Mouse (Mus musculus): Measurements from ENCODE around the gene Spats1.
"Not testable (repeated sequence)": the region's sequence is repeated elsewhere in the genome, so short reads cannot be mapped to it uniquely, and the experiment has no call there.

Gene Spats1

DNA sequence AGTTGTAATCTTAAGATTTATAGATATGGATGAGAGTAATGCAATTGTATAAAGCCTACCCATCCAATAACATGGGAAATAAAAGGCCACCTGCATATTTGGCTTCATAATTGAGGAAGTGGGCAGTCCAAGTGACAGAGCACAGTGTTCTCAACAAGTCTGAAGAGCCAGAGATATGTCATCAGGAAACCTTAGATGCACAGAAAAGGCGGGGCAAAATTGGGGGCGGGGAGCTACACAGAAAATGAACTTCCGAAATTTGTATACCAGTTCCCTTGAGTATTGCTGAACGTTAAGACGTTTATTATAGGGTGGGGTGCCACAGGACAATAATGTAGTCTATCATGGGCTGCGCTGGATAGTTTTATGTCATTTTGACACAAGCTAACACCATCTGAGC, 25.1 kb downstream of the Spats1 start:
- no peak for DNase-seq (ENCODE audit: extremely low spot score, low spot score)

DNA sequence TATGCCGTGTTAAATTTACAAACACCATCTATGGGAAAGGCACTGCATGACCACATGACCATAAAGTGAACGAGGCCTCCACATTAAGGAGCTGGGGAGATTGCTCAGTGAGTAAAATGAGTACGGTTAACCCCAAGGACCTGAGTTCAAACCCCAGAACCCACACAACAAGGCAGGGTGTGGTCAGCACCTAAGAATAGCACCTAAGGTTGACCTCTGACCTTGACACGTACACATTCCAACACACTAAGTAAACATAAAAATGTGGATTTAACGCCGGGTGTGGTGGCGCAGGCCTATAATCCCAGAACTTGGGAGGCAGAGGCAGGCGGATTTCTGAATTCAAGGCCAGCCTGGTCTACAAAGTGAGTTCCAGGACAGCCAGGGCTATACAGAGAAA, 25.6 kb downstream of the Spats1 start:
- no peak for DNase-seq (ENCODE audit: extremely low spot score, low spot score)

DNA sequence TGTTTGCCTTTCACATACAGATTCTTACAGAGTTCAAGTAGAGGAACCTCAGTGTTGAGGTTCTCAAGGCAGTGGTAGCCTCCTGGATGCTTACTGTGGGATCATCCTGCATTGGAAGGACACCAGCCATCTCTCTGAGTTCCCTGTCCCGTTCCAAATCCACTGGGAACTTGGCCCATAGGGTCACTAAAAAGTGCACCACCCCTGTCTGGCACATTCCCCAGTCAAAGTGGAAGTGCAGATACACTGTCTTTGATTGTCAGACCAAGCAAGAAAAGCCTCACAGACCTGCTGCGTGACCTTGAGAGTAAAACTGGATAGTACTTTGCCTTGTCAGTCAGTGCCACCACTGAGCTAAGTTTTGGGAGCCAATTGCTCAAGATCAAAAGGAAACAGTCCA, 28.2 kb downstream of the Spats1 start:
- DNase-seq (ENCODE audit: extremely low spot score, low spot score): no peak

DNA sequence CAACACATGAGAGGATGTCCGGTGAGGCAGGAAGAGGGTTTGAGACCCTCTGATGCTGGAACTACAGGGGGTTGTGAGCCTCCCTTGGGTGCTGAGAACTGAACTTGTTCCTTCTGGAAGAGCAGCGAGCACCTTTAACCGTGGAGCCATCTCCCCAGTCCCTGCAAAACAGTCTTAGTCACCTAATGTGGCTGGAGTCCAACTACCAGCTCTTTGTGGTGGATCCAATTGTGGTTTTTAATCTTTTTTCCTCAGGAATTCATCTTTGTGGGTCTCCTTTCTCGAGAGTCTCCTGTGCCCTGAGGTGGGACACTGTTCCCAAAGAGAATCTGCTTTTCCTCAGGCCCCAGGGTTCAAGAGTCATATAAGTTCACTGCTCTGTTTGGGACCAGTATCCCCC, 29.3 kb downstream of the Spats1 start:
- no peak for DNase-seq (ENCODE audit: extremely low spot score, low spot score)

DNA sequence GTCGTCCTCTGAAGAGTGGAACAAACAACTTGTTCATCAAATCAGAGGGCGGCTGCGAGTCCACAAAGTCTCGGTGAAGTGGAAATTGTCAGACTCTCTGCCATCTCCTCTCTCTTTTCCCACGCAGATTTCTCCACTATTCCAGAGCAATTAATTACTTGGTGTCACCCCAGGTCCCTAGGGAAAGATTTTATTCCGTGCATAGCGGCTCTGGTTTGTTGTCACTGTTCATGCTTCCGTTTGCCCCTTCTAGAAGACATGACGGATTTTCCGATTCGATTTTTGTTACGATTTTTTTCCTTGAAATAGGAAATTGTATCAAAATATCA, 41.0 kb downstream of the Spats1 start:
- DNase-seq (ENCODE audit: extremely low spot score, low spot score): no peak

DNA sequence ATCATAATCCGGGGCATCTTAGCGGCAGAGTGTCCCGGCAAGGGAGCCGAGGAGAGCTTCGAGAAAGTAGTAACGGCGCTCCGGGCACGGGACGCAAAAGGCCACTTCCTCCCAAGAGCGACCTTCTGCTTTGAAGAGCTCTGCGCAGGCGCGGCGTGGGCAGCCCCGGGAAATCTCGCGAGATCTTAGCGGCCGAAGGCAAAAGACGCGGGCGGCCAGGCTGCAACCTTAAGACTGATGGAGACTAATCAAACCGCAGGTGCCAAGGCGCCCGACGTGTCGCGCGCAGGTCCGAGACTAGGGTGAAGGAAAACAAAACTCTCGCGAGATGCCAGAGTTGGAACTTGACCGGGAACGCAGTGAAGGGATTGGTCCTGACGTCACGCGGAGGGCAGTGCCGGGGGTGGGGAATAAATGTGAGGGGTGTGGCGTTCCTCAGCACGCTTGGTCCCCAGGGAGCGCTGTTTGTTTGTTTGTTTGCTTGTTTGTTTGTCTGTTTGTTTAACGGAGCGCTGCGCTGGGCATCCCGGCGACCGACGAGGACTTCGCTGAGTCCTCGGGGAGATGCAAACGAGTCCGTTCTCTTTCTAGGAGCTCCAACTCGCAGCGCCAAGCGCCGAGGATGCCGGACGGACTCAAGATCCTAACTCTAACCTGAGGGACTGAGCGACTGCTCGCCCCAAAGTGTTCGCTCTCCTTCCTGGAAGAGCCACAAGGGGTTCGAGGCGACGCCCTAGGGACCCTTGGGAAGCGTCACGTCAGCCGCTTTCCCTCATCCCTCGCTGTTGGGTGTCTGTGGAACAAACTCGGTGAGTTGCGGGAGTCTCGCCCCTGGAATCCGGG, 41.6 kb downstream of the Spats1 start, which contains the start of gene Cdc5l:
Gene Cdc5l (minus strand): TSS at position 319 of the 843 bp plus-strand sequence.
- peak; percentile 95 for DNase-seq (ENCODE audit: extremely low spot score, low spot score)

DNA sequence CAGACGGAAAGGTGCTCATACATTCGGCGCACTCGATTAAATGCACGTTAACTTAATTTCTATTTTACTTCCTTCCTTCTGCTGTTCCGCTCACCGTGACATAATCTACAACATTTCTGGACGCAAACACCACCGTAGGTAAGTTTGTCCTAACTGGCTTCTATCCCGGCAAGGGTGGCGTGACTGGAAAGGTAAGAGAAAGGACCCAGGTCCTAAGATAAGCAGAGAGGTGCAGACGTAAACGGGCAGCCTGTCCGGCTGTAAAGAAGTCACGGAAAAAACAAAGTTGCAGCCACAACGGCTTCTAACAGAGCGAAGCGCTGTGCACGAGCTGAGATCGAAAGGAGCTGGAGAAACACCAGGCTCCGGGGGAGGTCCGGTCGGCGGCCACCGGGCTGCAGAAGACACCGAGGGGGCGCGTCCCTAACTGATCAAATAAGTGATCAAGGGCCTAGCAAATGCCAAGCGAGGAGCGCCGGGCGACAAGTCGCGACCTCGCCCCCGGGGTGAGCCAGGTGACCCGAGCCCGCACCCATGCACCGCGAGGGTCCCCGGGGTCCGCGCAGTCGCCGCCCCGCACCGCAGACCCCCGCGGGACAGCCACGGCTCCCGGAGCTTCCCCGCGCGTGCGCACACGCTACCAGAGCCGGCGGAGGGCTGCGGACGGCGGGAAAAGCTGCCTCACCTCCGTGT, 42.4 kb downstream of the Spats1 start:
- no peak for DNase-seq (ENCODE audit: extremely low spot score, low spot score)

DNA sequence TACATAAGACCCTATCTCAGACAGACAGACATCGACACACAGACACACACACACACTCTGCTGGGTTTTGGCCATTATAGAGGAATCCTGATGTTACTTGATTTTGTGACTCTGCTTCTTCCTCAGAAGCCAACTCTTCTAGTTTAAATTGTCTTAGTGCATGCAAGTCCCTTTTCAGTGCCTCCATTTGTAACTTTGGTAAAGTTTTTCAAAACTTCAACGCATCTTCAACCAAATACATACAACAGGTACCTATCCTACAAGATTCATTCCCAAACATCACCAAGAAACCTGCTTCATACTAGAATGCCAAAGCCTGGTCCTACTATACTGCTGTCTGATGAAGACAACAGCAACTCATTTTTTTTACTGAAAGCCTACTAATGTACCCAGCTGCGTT, 43.2 kb downstream of the Spats1 start:
- DNase-seq (ENCODE audit: extremely low spot score, low spot score): no peak

DNA sequence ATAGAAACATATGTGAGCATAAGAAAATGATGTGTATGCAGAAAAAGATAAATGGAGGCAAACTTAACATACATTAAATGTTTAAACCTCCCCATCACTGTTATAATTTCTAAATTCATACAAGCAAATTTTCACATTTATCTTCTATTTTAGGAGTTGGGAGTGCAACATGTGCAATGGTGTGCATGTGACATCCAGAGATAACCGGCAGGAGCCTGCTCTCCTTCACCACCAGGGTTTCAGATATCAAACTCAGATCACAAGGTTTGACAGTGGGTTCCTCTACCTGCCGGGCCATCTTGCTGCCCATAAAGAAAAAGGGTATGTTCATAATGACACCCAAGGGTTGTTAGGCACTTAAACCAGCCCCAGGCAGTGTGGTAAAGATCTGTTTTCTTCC, 57.8 kb downstream of the Spats1 start:
- DNase-seq (ENCODE audit: extremely low spot score, low spot score): no peak

DNA sequence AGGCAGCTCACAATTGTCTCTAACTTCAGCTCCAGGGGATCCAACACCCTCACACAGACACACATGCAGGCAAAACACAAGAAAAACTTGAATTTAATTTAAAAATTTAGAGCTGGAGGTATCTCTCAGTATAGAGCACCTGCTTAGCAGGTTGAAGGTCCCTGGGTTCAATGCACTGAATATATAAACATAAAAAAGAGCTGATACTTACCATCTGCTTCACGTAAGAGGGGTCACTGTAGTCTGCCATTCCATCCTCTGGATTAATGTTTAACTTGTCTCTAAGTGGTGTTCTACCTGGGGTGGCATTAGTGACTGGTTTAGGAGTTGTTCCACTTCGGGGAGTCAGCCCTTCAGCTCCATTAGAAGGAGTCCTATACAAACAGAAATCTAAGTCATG, 63.6 kb downstream of the Spats1 start:
- DNase-seq (ENCODE audit: extremely low spot score, low spot score): not testable (repeated sequence)

DNA sequence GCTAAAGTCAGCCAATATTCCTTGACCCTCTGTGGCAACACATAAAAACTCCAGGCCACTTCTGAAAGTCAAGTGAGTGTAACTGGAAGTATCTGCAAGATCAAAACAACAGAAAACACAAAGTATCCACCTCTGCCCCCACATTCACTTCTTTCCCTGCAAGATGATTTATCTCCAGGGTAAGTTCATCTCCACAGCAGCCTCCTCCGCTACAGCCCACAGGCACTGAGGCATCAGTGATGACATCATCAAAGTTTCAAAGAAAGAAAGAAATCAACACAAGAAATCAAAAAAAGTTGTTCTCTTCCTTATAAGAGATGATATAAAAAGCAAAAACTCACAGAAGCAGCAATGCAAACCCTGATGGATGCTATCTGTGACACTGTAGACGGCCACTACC, 66.5 kb downstream of the Spats1 start:
- DNase-seq (ENCODE audit: extremely low spot score, low spot score): no peak

DNA sequence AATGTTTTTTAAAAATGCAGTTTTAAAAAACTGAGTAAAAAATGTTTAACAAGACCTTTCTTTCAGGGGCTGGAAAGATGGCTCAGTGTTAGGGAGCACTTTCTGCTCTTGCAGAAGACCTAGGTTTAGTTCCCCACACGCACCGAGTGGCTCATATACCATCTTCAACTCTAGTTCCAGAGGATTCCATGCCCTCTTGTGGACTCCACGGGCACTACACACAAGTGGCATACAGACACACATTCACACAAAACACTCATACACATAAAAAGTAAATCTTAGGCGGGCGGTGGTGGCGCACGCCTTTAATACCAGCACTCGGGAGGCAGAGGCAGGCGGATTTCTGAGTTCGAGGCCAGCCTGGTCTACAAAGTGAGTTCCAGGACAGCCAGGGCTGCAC, 68.9 kb downstream of the Spats1 start:
- no peak for DNase-seq (ENCODE audit: extremely low spot score, low spot score)

DNA sequence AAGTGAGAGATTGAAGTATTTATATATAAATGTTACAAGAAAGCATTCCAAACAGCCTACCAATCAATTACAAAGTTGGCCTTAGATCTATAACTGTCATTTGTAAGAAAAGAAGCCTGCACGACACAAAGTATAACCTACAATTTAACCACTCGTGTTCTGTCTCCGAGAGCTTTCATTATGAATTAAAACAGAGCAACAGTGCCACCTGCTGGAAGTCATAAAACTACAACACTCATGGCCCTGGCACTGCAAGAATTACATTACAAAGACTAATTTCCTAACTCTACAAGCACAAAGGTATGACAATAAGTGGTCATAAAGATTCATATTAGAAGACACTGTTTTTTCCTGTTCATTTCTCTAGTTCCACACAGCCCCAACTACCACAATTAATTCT, 72.0 kb downstream of the Spats1 start:
- no peak for DNase-seq (ENCODE audit: extremely low spot score, low spot score)

DNA sequence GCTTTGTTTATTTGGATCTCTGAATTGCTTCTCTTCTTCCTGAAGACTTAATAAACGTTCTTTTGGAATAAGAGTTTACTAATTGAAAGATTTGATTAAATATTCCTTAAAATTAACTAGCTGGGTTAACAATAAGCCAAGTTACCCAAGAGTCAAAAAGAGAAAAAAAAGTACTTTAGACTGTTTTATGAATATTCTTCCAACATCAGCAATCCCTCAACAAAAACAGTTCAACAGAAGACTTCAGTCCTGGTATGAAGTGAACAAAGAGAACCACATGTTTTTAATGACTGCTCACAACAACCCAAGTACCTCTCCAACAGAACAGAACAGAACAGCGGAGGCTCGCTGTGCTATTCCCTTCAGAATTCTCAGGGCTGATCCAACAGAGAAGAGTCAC, 72.6 kb downstream of the Spats1 start:
- DNase-seq (ENCODE audit: extremely low spot score, low spot score): no peak

DNA sequence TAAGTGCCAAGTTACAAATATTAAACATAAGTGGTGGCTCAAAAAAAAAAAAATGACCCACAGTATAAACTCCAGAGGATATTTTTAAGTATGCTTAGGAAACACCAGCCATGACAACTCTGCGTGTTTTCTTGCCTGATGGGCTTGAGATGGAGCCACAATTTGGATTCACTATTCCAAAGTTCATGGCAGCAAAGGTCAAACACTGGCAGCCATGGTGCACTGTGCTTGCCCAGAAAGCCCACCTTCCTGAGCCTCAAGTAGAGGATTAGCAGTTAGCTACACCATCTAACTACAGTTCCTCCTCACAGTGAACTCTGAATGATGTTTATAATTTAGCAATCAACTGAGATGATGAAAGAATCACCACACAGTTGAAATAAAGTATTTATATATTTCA, 73.1 kb downstream of the Spats1 start:
- DNase-seq (ENCODE audit: extremely low spot score, low spot score): no peak

DNA sequence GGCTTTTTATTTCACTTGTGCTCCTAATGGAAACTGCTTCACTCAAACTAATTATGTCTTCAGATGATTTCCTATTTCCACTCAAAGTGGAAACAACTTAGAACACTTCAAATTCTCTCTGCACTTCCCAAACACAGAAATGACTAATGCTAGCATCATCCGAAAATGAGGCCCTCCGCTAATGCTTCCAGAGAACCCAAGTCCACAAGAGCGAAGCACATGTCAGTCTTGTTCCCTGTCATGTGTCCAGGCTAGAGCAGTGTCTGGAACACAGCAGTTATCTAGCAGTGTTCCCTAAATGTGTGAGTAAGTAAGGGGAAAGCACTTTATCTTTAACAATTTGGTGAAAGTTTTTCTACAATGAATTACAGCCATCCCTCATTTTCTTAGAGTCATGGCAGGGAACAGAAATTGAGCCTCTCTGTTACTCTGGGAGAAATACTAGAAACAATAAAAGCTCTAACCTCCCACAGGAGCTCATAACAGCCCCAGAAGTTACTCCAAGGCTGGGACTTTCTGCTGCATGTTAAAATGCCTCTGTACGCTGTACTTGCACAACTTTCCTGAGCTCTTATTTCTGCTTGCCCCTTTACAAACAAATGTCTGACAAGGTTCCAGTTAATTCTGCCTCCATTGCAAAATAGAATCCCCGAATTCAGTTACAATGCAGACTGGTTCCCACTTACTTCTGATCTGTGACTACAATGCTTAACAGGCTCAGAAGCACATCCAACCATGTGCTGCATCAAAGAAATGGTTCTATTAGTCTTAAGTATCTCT, 73.9 kb downstream of the Spats1 start:
- no peak for DNase-seq (ENCODE audit: extremely low spot score, low spot score)

DNA sequence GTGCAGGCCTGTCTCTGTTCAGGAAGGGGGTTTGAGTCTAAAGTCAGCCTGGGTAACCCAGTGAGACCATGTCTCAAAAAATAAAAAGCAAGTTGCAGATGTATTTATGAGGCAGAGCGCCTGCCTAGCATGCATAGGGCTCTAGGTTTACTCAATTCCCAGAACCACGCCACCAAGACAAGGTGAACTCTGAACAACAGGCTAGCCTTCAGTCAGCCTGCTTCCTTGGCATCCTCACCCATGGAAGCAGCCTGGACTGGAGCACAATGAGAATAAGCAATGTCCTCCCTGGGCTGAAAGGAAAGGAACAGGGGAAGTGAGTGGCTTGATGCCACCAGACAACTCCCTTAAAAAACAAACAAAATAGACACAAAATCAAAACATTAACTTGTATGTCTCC, 77.2 kb downstream of the Spats1 start:
- no peak for DNase-seq (ENCODE audit: extremely low spot score, low spot score)

DNA sequence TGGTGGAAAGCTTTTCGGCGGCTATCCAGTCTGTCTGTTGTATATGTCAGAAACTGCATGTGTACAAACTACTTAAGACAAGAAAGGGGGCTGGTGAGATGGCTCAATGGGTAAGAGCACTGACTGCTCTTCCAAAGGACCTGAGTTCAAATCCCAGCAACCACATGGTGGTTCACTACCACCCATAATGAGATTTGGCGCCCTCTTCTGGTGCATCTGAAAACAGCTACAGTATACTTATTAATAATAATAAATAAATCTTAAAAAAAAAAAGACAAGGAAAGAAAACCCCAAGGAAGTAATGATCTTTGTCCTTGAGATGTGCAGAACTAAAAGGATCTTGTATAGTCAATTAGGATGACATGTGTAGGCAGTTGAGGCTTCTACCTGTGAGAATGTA, 77.7 kb downstream of the Spats1 start:
- no peak for DNase-seq (ENCODE audit: extremely low spot score, low spot score)

DNA sequence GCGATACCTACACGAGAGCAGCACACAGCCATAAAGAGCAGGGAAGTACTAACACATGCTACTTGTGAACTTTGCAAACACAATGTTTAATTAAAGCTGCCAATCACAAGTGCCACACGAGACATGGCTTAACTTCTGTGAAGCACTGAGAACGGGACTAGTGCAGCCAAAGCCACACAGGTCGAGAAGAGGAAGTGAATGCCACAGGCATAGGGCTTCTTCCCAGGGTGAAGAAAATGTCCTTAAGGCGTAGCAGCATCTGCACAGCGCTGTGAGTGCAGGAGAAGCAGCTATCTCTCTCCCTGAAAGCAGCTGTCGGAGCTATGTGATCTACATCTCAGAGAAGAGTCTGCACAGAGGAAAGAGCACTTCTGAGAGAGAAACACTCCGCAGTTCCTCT, 80.6 kb downstream of the Spats1 start:
- DNase-seq (ENCODE audit: extremely low spot score, low spot score): no peak

DNA sequence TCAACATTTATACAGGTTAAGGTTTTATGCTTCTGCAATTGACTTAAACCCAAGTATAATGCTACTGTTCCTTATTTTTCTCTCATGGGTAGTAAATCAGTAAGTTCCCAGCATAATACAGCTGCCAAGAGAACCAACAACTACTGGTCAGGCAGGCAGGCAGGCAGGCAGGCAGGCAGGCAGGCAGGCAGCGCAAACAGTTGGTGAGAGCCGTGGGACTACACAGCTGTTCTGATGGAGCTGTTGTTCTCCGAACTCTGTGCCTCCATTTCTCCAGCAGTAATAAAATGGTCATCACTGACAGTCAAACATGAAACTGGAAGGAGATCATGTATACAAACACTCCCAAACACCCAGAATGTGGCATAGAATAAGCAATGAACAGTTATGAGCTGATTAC, 81.5 kb downstream of the Spats1 start:
- no peak for DNase-seq (ENCODE audit: extremely low spot score, low spot score)
